Mouse (Mus musculus) G1E (cell line): ENCODE measurements around the gene 2900011O08Rik.

Experiments
- CTCF ChIP-seq: IDR thresholded peaks from 2 replicates; pipeline ENCODE4 v1.5.1; 2012; ENCODE audit warnings: low read depth, low read length, inconsistent platforms, mixed read lengths
- GATA1 ChIP-seq: IDR thresholded peaks from 2 replicates; pipeline ENCODE4 v1.6.1; 2012; ENCODE audit warnings: borderline replicate concordance, low read length, inconsistent platforms, mixed read lengths
- POLR2AphosphoS5 ChIP-seq: IDR thresholded peaks from 2 replicates; pipeline ENCODE4 v1.6.1; 2012; ENCODE audit warnings: low read depth, low read length, inconsistent platforms; ENCODE audit not compliant: insufficient replicate concordance
- TAL1 ChIP-seq: conservative IDR thresholded peaks from 2 replicates; pipeline ENCODE4 v1.6.1; 2012; ENCODE audit warnings: low read depth, low read length, inconsistent platforms, mixed read lengths

DNA sequence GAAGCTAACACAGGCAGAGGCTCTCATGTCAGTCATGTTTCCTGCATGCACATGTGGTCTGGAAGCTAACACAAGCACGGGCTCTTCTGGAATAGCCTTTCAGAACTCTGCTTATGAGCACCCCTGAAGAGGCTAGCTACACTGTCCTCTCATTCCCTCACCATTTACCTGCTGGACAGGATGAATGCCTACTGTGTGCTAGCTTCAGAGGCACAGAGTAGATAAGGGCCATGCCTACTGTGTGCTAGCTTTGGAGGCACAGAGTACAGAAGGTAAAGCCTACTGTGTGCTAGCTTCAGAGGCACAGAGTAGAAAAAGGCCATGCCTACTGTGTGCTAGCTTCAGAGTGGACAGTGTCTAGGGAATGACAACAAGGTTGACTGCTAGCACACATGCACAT, 8.1 kb downstream of the 2900011O08Rik start:
- TF ChIP-seq CTCF, result no peak
- no peak for TF ChIP-seq GATA1
- TF ChIP-seq POLR2AphosphoS5, result no peak
- no peak for TF ChIP-seq TAL1
